Mouse (Mus musculus): ENCODE data around the gene Psmc6. TPM values are rescaled to one million over a fixed set of nuclear protein-coding genes. Genes with fewer than 3 reads are reported as not detected.

Gene Psmc6
- polyA plus RNA-seq (2015; fragmentation: Nextera tagmentation; extraction: Ambion mirVana), result 171 and 178 TPM in 2 replicates

- Histone ChIP-seq H3K4me1 (replicated peaks) (peaks cover 16% of the 10 kb centered on the region), H3K9me3 (no peaks in the 10 kb centered on the region), H3K4me3 (peak within 1 kb of the TSS; percentile 89), H3K27ac (peak within 1 kb of the TSS; percentile 92), H3K36me3 (peaks cover 25% of the 10 kb centered on the region), H3K27me3 (no peaks in the 10 kb centered on the region), H3K4me2 (peak within 1 kb of the TSS; percentile 73), H3K9ac (peak within 1 kb of the TSS; percentile 92)
- ATAC-seq (ENCODE audit: low FRiP score), result peak; percentile 97
- WGBS, result under 1% methylated on average over 44 of the region's 44 CpGs
Measured at GRCm38 (mm10) chr14:45329589-45330181, at the start of gene Psmc6. Gene Psmc6, plus strand, starts transcription at chr14:45329788.

- no peak overlapping the region for H3K27ac ChIP-seq
- ATAC-seq (ENCODE audit: low FRiP score), result no peak
- peaks cover 46% of the 10 kb centered on the region for H3K36me3 ChIP-seq
- 88% methylated on average over 3 of the region's 3 CpGs for WGBS
- H3K9ac ChIP-seq, result no peak overlapping the region
- H3K27me3 ChIP-seq, result no peaks in the 10 kb centered on the region
- H3K4me1 ChIP-seq (replicated peaks), result no peaks in the 10 kb centered on the region
- H3K4me3 ChIP-seq, result no peak overlapping the region
- H3K4me2 ChIP-seq, result no peak overlapping the region
- H3K9me3 ChIP-seq, result no peaks in the 10 kb centered on the region
Measured at GRCm38 (mm10) chr14:45282066-45282465, 47.5 kb upstream of the Psmc6 start.

GRCm38 (mm10) chr14:45291608-45292007 lies 38.0 kb upstream of the Psmc6 start:
- Histone ChIP-seq H3K4me3 (no peak overlapping the region), H3K9ac (no peak overlapping the region), H3K27me3 (no peaks in the 10 kb centered on the region), H3K36me3 (peaks cover 49% of the 10 kb centered on the region), H3K4me2 (no peak overlapping the region), H3K4me1 (replicated peaks) (no peaks in the 10 kb centered on the region), H3K9me3 (no peaks in the 10 kb centered on the region), H3K27ac (no peak overlapping the region)
- ATAC-seq (ENCODE audit: low FRiP score), result no peak
- 80% methylated on average over 4 of the region's 4 CpGs for WGBS

- H3K4me1 ChIP-seq (replicated peaks), result no peaks in the 10 kb centered on the region
- no peak overlapping the region for H3K4me3 ChIP-seq
- no peak overlapping the region for H3K9ac ChIP-seq
- H3K9me3 ChIP-seq, result no peaks in the 10 kb centered on the region
- peaks cover 45% of the 10 kb centered on the region for H3K36me3 ChIP-seq
- peak; percentile 66 for ATAC-seq (ENCODE audit: low FRiP score)
- WGBS, result 36% methylated on average over 4 of the region's 4 CpGs
- no peak overlapping the region for H3K27ac ChIP-seq
- H3K4me2 ChIP-seq, result no peak overlapping the region
- no peaks in the 10 kb centered on the region for H3K27me3 ChIP-seq
Measured at GRCm38 (mm10) chr14:45303939-45304338, 25.6 kb upstream of the Psmc6 start.

GRCm38 (mm10) chr14:45304389-45304788 lies 25.2 kb upstream of the Psmc6 start:
- WGBS, result 53% methylated on average over 4 of the region's 4 CpGs
- Histone ChIP-seq H3K4me1 (replicated peaks) (no peaks in the 10 kb centered on the region), H3K36me3 (peaks cover 40% of the 10 kb centered on the region), H3K9me3 (no peaks in the 10 kb centered on the region), H3K27me3 (no peaks in the 10 kb centered on the region), H3K9ac (no peak overlapping the region), H3K4me2 (no peak overlapping the region), H3K4me3 (no peak overlapping the region), H3K27ac (no peak overlapping the region)
- ATAC-seq (ENCODE audit: low FRiP score), result no peak

- ATAC-seq (ENCODE audit: low FRiP score), result no peak
- no peaks in the 10 kb centered on the region for H3K27me3 ChIP-seq
- H3K36me3 ChIP-seq, result peaks cover 27% of the 10 kb centered on the region
- no peaks in the 10 kb centered on the region for H3K9me3 ChIP-seq
- H3K27ac ChIP-seq, result no peak overlapping the region
- H3K9ac ChIP-seq, result no peak overlapping the region
- WGBS, result 94% methylated on average over 5 of the region's 5 CpGs
- no peak overlapping the region for H3K4me2 ChIP-seq
- no peaks in the 10 kb centered on the region for H3K4me1 ChIP-seq (replicated peaks)
- H3K4me3 ChIP-seq, result no peak overlapping the region
Measured at GRCm38 (mm10) chr14:45305852-45306251, 23.7 kb upstream of the Psmc6 start.

GRCm38 (mm10) chr14:45307630-45308328 lies 21.8 kb upstream of the Psmc6 start:
- 93% methylated on average over 8 of the region's 8 CpGs for WGBS
- no peak overlapping the region for H3K27ac ChIP-seq
- peaks cover 10% of the 10 kb centered on the region for H3K36me3 ChIP-seq
- no peak overlapping the region for H3K4me2 ChIP-seq
- H3K27me3 ChIP-seq, result no peaks in the 10 kb centered on the region
- no peak overlapping the region for H3K9ac ChIP-seq
- ATAC-seq (ENCODE audit: low FRiP score), result no peak
- H3K4me1 ChIP-seq (replicated peaks), result no peaks in the 10 kb centered on the region; the same call in 1 of the 2 replicates
- no peak overlapping the region for H3K4me3 ChIP-seq
- H3K9me3 ChIP-seq, result no peaks in the 10 kb centered on the region

GRCm38 (mm10) chr14:45309646-45310045 lies 19.9 kb upstream of the Psmc6 start:
- no peak overlapping the region for H3K9ac ChIP-seq
- no peaks in the 10 kb centered on the region for H3K9me3 ChIP-seq
- no peak overlapping the region for H3K27ac ChIP-seq
- no peak overlapping the region for H3K4me3 ChIP-seq
- H3K4me1 ChIP-seq (replicated peaks), result no peaks in the 10 kb centered on the region; the same call in 1 of the 2 replicates
- ATAC-seq (ENCODE audit: low FRiP score), result no peak
- 88% methylated on average over 13 of the region's 13 CpGs for WGBS
- no peaks in the 10 kb centered on the region for H3K27me3 ChIP-seq
- peaks cover 6% of the 10 kb centered on the region for H3K36me3 ChIP-seq
- H3K4me2 ChIP-seq, result no peak overlapping the region

GRCm38 (mm10) chr14:45310101-45310500 lies 19.5 kb upstream of the Psmc6 start:
- Histone ChIP-seq H3K27ac (no peak overlapping the region), H3K9me3 (no peaks in the 10 kb centered on the region), H3K4me2 (no peak overlapping the region), H3K4me1 (replicated peaks) (no peaks in the 10 kb centered on the region; the same call in 1 of the 2 replicates), H3K4me3 (no peak overlapping the region), H3K27me3 (no peaks in the 10 kb centered on the region), H3K36me3 (peaks cover 3% of the 10 kb centered on the region), H3K9ac (no peak overlapping the region)
- no peak for ATAC-seq (ENCODE audit: low FRiP score)
- WGBS, result 92% methylated on average over 14 of the region's 14 CpGs

- Histone ChIP-seq H3K27ac (no peak overlapping the region), H3K9me3 (no peaks in the 10 kb centered on the region), H3K36me3 (no peaks in the 10 kb centered on the region), H3K4me3 (peak overlapping the region; percentile 90), H3K9ac (peak overlapping the region; percentile 95), H3K4me1 (replicated peaks) (peaks cover 23% of the 10 kb centered on the region), H3K27me3 (no peaks in the 10 kb centered on the region), H3K4me2 (peak overlapping the region; percentile 64)
- ATAC-seq (ENCODE audit: low FRiP score), result no peak
- 75% methylated on average over 5 of the region's 5 CpGs for WGBS
Measured at GRCm38 (mm10) chr14:45316927-45317326, 12.7 kb upstream of the Psmc6 start.

- Histone ChIP-seq H3K4me1 (replicated peaks) (peaks cover 23% of the 10 kb centered on the region), H3K4me2 (peak overlapping the region; percentile 64), H3K9ac (peak overlapping the region; percentile 95), H3K36me3 (no peaks in the 10 kb centered on the region), H3K27me3 (no peaks in the 10 kb centered on the region), H3K4me3 (peak overlapping the region; percentile 90), H3K9me3 (no peaks in the 10 kb centered on the region), H3K27ac (peak overlapping the region; percentile 93)
- ATAC-seq (ENCODE audit: low FRiP score), result no peak; the same call in 1 of the 2 replicates
- WGBS, result under 1% methylated on average over 38 of the region's 38 CpGs
Measured at GRCm38 (mm10) chr14:45317921-45318411, 11.6 kb upstream of the Psmc6 start.

GRCm38 (mm10) chr14:45318426-45319236 lies 11.0 kb upstream of the Psmc6 start, which contains the start of gene Ero1l:
Gene Ero1l, minus strand, starts transcription at chr14:45318771.
- Histone ChIP-seq H3K9me3 (no peaks in the 10 kb centered on the region), H3K36me3 (no peaks in the 10 kb centered on the region)

More at GRCm38 (mm10) chr14:45318426-45319236, 11.0 kb upstream of the Psmc6 start, which contains the start of gene Ero1l:
- Histone ChIP-seq H3K4me3 (peak within 1 kb of the TSS; percentile 90), H3K27me3 (no peaks in the 10 kb centered on the region), H3K4me2 (peak within 1 kb of the TSS; percentile 64), H3K9ac (peak within 1 kb of the TSS; percentile 95), H3K27ac (peak within 1 kb of the TSS; percentile 93), H3K4me1 (replicated peaks) (peaks cover 23% of the 10 kb centered on the region)
- 3% methylated on average over 48 of the region's 74 CpGs for WGBS
- ATAC-seq (ENCODE audit: low FRiP score), result peak; percentile 96

Measured in hindbrain, embryonic 13.5 days (tissue).